Comparison of ENCODE assay signal across 23 mouse cellular contexts in genomic region chr13:98917851-98918250, GRCm38 (mm10). TPM values are rescaled to one million over a fixed set of nuclear protein-coding genes. Genes with fewer than 3 reads are reported as not detected.
DNase-seq lines count a peak whose midpoint lies in the region; ATAC-seq and TF ChIP-seq lines count a peak whose summit lies in the region.
"Had no signal": no experiment of that assay in that cellular context is flagged by ENCODE, and none has a peak within 500 bp of the region (broad histone marks: within the 10 kb centered on the region; RNA-seq: fewer than 3 reads in every experiment).

No protein-coding gene starts in this region.

- no peak overlapping the region; the same call in 1 of the 2 replicates for H3K27ac ChIP-seq in stomach, postnatal 0 days (replicated peaks)
- no peak overlapping the region for H3K27ac ChIP-seq in forebrain, embryonic 15.5 days (replicated peaks)
- H3K27ac ChIP-seq: embryonic facial prominence, embryonic 15.5 days; forebrain, embryonic 10.5 days; heart, embryonic 15.5 days; hindbrain, embryonic 12.5 days; layer of hippocampus, adult 2 months; limb, embryonic 13.5 days; liver, embryonic 14.5 days; lung, embryonic 15.5 days; macrophage; midbrain, embryonic 12.5 days; neural tube, embryonic 12.5 days had no signal

- no peaks in the 10 kb centered on the region for H3K27me3 ChIP-seq in stomach, postnatal 0 days (ENCODE audit: control insufficient read depth, insufficient read depth, low read length)
- H3K27me3 ChIP-seq in forebrain, embryonic 15.5 days = no peaks in the 10 kb centered on the region
- H3K27me3 ChIP-seq: embryonic facial prominence, embryonic 15.5 days; heart, embryonic 15.5 days; hindbrain, embryonic 12.5 days; limb, embryonic 13.5 days; lung, embryonic 15.5 days; midbrain, embryonic 12.5 days; neural tube, embryonic 12.5 days had no signal

- DNase-seq in heart, adult 11 months = peak; percentile 95
- DNase-seq in heart, postnatal 4 days = no peak
- peak; percentile 60 to 70 for DNase-seq in kidney, postnatal 36 days
- no peak for DNase-seq in kidney, postnatal 10 days
- peak; percentile 68 for DNase-seq in R1 (ENCODE audit: low read depth, low spot score)
- no peak for DNase-seq in stomach, postnatal 0 days (ENCODE audit: low spot score)
- DNase-seq: cerebellum, adult 2 months; cerebellum, postnatal 36 days; layer of hippocampus, postnatal 36 days; spleen, adult 18-20 months had no signal

- peak; percentile 47; the same call in 1 of the 2 replicates for ATAC-seq in stomach, postnatal 0 days (ENCODE audit: low FRiP score, low TSS enrichment)
- ATAC-seq in forebrain, embryonic 15.5 days (replicated peaks) = no peak
- ATAC-seq: inflammation-experienced regulatory T-cells, adult 6 months had no signal

- WGBS in stomach, postnatal 0 days = 65% methylated on average over 2 of the region's 2 CpGs
- 96% methylated on average over 2 of the region's 2 CpGs for WGBS in forebrain, embryonic 15.5 days

- TF ChIP-seq EP300 in stomach, postnatal 0 days (optimal IDR thresholded peaks at IDR 0.05) = no peak

- no peaks in the 10 kb centered on the region for H3K9me3 ChIP-seq in stomach, postnatal 0 days (ENCODE audit: control insufficient read depth, low read length)
- H3K9me3 ChIP-seq in forebrain, embryonic 15.5 days = no peaks in the 10 kb centered on the region
- H3K9me3 ChIP-seq: embryonic facial prominence, embryonic 15.5 days; heart, embryonic 15.5 days; hindbrain, embryonic 12.5 days; limb, embryonic 13.5 days; lung, embryonic 15.5 days; midbrain, embryonic 12.5 days; neural tube, embryonic 12.5 days had no signal

- no peak for TF ChIP-seq CTCF in stomach, postnatal 0 days (IDR thresholded peaks at IDR 0.05; ENCODE audit: low read depth)

- no peak overlapping the region for H3K9ac ChIP-seq in stomach, postnatal 0 days (ENCODE audit: low read length)
- no peak overlapping the region for H3K9ac ChIP-seq in forebrain, embryonic 15.5 days (replicated peaks)
- H3K9ac ChIP-seq: embryonic facial prominence, embryonic 15.5 days; heart, embryonic 15.5 days; hindbrain, embryonic 12.5 days; limb, embryonic 13.5 days; liver, embryonic 14.5 days; lung, embryonic 15.5 days; midbrain, embryonic 12.5 days; neural tube, embryonic 12.5 days had no signal

- H3K4me1 ChIP-seq in stomach, postnatal 0 days (replicated peaks; ENCODE audit: control insufficient read depth, insufficient read depth) = peaks cover 14% of the 10 kb centered on the region
- H3K4me1 ChIP-seq in forebrain, embryonic 15.5 days = peaks cover 49% of the 10 kb centered on the region

- H3K4me3 ChIP-seq in stomach, postnatal 0 days (ENCODE audit: low read depth, low read length) = no peak overlapping the region
- no peak overlapping the region for H3K4me3 ChIP-seq in forebrain, embryonic 15.5 days
- H3K4me3 ChIP-seq: embryonic facial prominence, embryonic 15.5 days; forebrain, embryonic 10.5 days; heart, embryonic 15.5 days; hindbrain, embryonic 12.5 days; layer of hippocampus, adult 2 months; limb, embryonic 13.5 days; lung, embryonic 15.5 days; midbrain, embryonic 12.5 days; neural tube, embryonic 12.5 days had no signal

- H3K36me3 ChIP-seq in stomach, postnatal 0 days (ENCODE audit: control insufficient read depth, insufficient read depth, low read length) = no peaks in the 10 kb centered on the region
- H3K36me3 ChIP-seq in forebrain, embryonic 15.5 days = no peaks in the 10 kb centered on the region; the same call in 1 of the 2 replicates

- no peak overlapping the region for H3K4me2 ChIP-seq in stomach, postnatal 0 days (replicated peaks; ENCODE audit: low read depth)
- no peak overlapping the region for H3K4me2 ChIP-seq in forebrain, embryonic 15.5 days (replicated peaks)
- H3K4me2 ChIP-seq: embryonic facial prominence, embryonic 15.5 days; heart, embryonic 15.5 days; hindbrain, embryonic 12.5 days; limb, embryonic 13.5 days; lung, embryonic 15.5 days; midbrain, embryonic 12.5 days; neural tube, embryonic 12.5 days had no signal

RNA-seq across cellular contexts. Expression of gene Tnpo1, which starts 8.3 kb away (rescaled TPM):
- total RNA-seq in heart, postnatal 4 days (2021) = 10 to 100 TPM; 95.4 to 97.2 TPM
- polyA plus RNA-seq in stomach, postnatal 0 days (2015; fragmentation: Nextera tagmentation; extraction: Ambion mirVana) = 17.1 and 20.7 TPM in 2 replicates
- 54.6 and 57.0 TPM in 2 replicates for polyA plus RNA-seq in forebrain, embryonic 15.5 days (2015; fragmentation: Nextera tagmentation; extraction: Ambion mirVana)

Comparison
In these comparisons a context has a peak if more than half of its experiments do, and no peak if none do; other contexts are left out.
1. DNase-seq: peak in heart, adult 11 months (single experiment), kidney, postnatal 36 days (2 of 2) and R1 (single experiment); none in heart, postnatal 4 days (single experiment), kidney, postnatal 10 days (single experiment) and stomach, postnatal 0 days (single experiment).